Mouse (Mus musculus) lung, postnatal 14 days (tissue): ENCODE measurements around the gene C2cd3.
A peak's percentile ranks its signal among the peaks of the same experiment; 100 is the strongest.

ENCODE experiments used
- DNase-seq: peaks from one replicate; pipeline ENCODE4 v3.0.0; 2021

The C2cd3 gene

DNA sequence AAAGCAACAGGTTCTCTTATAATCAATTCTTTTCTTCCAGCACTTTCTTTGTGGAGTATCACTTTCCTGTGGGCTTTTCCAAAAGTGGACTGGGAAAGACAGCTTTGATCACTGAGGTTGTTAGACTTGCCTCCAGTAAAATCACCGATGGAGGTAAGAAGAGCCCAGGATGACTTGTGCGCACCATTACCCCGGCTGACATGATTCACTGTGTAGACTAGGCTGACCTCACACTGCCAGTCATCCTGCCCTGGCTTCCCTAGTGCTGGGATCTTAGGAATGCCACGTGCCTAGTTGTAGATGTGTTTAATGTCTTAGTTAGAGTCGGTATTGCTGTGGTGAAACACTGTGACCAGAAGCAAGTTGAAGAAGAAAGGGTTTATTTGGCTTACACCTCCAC lies 35.6 kb downstream of the C2cd3 start:
- DNase-seq: no peak

DNA sequence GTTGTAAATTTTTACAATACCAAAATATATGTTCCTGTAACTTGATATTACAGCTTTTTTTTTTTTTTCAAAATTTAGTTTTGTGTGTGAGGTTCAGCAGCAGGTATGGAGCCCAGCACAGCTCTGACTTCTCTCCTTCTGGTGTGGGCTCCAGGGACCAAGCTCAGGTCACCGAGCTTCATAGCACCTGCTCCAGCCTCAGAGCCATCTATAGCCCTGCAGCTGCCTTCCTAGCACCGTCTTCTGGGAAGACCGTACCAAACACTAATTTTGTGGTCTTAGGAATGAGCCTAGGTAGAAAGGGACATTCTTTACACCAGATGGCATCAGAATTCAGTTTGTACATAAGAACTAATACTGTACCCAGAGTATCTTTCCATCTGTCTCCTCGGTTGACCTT lies 36.7 kb downstream of the C2cd3 start:
- DNase-seq: no peak

DNA sequence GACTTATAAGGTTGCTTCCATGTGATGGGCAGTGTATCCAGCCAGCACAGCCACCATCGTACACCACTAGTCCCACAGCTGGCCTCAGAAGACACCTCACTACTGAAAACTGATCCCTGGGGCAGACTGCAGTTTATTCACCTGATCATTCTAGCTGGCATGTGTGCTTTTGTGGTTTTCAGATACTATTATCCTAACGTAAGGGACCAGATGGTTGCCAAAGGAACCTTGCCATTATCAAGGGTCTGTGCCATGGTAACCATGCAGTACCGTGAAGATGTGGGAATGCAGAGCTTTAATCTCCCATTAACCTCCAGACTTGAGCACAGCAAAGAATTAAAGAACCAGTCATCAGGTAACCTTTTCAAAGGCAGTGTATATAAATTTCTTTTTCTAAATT lies 53.8 kb downstream of the C2cd3 start:
- DNase-seq: no peak

DNA sequence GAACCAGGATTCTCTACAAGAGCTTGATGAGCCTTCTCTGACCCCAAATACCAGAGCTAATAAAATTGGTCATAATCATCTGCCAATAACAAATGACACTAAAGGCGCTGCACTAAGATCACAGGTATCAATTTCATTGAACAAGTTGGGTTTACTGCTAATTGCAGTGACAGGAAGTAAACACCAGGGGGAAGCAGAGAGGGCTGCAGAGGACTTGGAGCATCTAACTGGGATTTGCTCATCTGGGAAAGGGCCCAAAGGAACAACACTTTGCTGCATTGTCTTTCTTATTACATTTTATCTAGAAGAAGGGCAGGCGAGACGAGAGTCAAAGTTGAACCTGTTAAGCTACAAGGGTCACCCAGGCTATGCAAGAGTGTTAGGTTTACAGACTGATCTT lies 57.1 kb downstream of the C2cd3 start:
- peak; percentile 74 for DNase-seq

DNA sequence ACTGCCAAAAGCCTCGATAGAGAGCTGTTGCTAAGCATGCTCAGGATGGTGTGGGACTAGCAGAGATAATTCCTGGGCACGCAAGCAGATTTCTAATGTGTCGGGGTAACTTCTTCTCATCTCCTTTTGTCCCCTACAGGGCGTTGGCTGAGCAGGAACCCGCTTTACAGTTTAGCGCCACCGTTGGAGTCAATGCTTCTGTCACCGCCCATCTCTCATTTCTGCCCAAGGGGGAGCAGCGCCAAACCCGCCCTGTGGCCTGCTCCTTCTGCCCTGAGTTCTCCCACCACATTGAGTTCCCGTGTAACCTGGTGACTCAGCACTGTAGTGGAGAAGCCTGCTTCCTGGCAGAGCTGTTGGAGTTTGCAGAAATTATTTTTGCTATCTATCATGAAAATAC lies 57.9 kb downstream of the C2cd3 start:
- no peak for DNase-seq

DNA sequence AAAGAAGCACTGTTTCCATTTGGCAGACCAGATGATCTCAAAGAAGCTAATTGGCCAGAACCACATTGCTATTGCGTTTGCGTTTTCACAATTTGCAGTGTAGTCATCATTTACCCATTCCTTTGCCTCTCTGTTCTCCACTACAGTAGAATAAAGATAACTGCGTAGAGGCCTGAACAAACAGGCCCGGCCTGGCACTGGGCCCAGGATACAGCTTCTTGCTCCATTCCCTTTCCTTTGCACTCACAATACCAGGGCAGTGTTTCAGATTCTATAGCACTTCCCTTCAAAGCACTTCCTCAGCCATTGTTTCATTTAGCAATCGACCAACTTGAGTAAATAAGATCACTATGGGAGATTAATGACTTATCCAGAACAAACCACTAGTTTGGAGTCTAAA lies 59.1 kb downstream of the C2cd3 start:
- peak; percentile 79 for DNase-seq

DNA sequence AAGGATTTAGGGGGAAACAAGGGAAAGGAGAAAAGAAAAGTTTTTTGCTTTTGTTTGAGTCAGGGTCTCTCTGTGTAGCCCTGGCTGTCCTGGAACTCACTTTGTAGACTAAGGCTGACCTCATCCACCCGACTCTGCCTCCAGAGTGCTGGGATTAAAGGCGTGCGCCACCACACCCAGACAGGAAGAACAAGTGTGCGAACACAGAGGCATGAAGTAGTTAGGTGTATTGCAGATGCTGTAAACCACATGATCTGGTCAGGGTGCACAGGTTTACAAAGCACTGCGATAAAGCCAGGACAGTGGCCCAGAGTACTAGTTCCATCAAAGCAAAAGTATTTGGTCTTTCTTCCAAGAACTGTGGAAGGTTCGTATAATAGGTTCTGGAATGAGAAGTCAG lies 61.3 kb downstream of the C2cd3 start:
- no peak for DNase-seq

DNA sequence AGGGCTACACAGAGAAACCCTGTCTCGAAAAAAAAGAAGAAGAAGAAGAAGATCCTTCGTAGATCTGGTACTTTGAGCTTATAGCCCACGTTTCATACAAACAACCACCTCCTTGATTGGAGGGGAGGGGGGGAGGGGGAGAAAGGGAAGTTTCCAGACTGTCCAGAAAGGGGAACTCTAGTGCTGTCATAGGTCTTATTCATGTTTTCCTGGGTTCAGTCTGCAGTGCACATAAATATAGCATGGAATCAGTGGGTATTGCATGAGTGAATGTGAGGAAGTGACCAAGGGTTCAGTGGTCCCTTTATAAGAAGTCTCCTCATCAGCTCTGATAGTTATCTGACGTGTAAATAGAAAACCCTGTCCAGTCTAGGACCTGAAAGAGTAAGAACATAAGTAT lies 71.7 kb downstream of the C2cd3 start:
- no peak for DNase-seq

DNA sequence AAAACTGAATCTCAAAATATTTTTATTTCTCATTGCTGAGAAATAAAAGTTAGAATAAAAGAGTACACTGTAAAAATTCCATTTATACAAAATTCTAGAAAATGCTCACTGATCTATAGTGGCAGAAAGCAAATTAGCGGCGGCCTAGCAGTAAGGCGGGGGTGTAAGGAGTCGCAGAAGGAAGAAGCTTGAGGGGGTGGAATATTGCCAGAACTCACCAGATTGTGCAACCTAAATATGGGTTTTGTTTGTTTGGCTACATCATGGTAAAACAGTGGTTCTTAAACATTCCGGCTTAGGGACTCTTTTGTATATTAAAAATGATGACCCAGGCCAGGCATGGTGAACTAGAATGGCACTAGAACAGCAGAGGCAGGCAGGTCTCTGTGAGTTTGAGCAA lies 74.2 kb downstream of the C2cd3 start:
- DNase-seq: no peak

DNA sequence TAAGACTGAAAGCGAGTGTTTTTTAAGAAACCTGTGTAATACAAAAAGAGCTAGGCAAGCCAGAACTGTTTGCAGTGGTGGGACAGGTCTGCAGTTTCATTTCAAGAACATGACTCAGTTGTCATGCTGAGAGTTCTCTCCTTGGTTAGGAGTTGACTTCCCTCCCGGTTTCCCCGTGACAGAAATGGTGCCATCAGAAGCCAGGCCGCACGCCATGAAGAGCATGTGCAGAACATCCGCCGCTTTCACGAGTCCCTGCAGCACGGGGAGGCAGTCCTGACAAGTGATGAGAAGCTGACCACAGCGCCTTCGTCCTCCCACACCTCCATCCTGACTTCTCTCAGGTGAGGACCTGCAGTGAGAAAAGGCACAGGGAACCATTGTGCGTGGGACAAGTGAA lies 76.5 kb downstream of the C2cd3 start:
- no peak for DNase-seq

DNA sequence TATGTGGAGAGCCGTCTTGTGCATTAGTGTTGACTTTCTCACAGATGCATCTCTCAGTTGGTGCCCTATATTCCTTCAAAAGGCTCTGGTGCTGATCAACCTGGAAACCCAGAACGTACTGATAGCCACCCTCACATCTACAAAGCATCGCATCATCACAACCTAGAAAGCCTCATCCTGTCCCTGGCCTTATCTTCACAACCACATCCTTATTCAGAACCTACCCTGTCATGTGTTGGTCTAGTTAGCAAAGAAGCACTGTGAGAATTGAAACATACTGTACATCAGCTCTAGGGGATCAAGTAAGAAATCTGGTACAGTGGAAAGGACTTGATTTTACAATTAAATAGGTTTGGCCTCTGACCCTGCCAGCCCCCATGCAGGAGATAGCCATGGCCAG lies 77.0 kb downstream of the C2cd3 start:
- no peak for DNase-seq

DNA sequence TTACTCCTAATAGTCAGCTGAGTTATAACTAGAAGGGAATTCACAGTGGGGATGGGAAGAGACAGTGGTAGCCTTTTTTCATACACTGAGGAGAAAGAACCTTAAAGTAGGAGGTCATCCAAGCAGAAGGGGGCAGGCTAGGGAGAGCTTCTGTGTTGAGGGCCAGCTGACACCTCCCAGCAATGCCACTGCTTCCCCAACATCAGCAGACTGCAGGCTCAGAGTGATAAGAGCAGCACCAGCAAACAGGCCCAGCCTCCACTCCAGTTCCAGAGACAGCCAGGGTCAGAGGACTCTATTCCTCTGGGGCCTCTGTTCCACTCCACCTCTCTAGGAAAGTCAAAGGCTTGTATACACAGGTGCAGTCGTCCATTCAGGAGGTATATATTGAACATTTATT lies 86.1 kb downstream of the C2cd3 start:
- peak; percentile 15 for DNase-seq

DNA sequence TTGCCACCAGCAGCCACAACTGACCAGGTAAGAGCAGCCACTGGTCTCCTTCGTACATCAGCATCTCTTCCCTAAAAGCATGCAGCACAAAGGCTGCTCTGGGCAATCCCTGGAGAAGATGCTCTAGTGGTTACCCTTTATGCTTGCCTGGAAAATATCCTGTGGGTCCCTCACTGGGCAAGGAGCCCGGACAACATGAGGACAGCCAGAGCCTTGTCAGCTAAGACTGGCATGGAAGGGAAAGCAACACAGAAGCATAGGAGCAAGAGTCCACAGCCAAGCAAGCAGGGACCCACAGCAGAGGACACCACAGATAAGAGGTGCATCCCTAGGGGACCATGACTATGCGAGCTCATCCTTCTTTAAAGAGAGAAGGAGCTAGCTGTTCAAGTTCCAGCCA lies 87.8 kb downstream of the C2cd3 start:
- DNase-seq: no peak

DNA sequence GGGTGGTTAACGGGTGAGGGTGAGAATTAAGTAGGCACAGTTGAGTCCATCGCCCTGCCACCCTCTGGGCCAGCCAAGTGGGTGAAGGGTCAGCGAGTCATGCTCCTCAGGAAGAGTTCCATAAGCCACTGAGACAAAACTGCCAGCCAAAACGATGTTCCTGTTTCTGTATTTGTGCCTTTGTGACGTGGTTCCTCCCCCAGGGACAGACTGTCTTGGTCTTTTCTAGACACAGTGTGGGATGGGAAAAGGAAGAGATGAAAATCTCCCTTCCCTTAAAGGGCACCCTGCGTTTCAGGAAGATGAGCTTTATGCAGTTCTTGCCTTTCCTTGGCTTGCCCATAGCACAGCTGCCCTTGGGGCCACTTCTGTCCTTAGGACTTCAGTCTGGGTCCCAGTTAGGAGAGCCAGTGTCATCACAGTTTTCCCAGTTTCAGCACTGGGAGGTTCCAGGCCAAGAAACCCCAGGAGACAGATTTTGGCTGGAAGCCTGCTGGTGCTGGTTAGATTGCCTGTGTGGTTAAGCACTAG lies 89.7 kb downstream of the C2cd3 start:
- DNase-seq: peak; percentile 74

DNA sequence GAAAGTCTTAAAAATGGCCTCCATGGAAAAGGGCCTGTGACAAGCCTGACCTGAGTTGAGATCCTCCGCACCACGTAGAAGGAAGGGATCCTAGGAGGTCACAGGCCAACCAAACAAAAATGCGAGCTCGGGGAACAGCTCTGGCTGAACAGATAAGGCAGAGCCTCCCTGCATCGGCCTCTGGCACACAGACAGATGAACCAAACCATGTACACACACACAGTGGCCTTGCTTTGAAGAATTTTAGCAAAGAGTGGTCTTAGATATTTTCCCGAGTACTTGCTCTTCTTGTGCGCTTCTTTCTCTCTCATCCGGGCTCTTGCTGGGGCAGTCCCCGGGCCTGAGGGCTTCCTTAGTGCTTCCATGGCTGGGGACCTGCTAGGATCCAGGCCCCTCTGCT lies 91.2 kb downstream of the C2cd3 start:
- no peak for DNase-seq

DNA sequence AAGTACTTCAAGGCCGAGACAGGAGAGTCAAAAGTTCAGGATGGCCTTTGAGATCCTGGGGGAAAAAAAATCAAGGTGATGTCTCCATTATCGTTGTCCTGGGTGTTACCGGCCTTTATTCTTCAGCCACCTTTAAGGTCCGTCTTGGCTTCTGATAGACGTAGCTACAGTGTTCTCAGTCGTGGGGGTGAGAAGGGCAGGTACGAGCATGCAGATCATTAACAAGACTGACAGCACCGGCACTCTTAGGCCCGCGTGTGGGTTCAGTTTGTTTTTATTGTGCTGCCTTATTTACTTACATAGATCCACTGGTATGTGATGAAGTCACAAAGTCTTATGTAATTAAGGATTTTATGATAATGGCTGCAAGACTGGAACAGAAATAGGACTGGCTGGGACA lies 91.7 kb downstream of the C2cd3 start:
- DNase-seq: no peak

DNA sequence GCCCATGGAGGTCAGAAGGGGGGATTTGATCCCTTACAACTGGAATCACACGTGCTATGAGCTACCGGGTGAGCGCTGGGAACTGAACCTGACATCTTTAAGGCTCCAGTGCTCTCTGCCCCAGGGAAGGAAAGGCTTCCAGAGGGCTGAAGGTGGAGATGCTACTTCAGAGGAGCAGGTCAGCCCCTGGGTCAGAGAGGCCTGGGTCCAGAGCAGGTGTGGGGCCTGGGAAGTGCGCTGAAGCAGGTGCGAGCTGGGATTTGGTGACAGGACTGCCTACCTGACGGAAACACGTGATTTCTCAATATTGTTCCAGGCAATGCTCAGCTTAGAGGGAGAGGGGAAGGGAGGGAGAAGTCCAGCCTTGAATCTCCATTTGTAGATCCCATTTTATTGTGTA lies 92.2 kb downstream of the C2cd3 start:
- no peak for DNase-seq

DNA sequence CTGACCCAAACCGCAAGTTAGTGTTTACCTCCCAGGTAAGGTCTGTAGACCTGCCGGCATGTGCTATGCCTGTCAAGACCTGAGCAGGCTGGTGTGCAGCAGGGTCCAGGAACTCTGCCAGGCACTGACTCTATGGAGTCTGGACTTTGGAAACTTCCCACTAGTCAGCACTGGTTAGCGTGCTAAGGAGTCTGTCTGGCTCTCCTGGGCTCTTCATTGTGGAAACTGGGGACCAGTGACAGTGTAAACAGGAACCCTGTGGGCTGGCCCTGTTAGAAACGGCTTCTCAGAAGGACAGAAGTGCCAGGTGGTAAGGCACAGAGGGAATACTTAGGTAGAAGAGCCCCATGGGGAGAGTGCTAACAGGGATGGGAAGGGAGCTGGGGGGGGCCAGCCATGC lies 93.2 kb downstream of the C2cd3 start:
- DNase-seq: no peak

DNA sequence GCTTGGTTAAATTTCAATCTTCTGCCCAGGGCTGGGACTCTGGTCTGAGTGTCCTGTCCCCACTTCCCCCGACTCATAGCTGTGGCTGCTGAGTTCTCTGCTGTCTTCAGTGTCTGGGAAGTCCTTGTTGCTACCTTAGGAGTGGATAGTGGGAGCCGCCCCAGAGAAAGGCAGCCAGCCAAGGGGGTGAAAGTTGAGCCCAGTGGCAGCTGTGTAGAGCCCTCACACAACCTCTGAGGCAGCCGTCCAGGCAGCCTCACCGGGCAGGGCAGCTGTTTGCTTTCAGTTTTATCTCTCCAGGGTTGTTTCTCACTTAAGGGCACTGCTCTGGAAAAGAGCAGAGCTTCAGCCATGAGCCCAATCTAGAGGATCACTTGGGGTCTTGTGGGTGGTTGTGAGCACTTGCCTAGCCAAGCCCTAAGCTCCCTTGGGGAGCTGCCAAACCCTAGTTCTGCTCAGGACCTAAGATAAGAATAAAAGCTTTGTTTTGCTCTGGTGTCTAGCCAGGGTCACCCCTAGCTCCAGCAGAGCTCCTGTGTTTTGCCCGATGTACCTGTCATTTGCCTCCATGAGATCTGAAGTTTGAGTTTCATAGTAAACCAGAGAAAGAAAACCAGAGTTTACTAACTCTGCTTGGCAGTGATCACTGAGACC lies 93.8 kb downstream of the C2cd3 start:
- peak; percentile 90 for DNase-seq

DNA sequence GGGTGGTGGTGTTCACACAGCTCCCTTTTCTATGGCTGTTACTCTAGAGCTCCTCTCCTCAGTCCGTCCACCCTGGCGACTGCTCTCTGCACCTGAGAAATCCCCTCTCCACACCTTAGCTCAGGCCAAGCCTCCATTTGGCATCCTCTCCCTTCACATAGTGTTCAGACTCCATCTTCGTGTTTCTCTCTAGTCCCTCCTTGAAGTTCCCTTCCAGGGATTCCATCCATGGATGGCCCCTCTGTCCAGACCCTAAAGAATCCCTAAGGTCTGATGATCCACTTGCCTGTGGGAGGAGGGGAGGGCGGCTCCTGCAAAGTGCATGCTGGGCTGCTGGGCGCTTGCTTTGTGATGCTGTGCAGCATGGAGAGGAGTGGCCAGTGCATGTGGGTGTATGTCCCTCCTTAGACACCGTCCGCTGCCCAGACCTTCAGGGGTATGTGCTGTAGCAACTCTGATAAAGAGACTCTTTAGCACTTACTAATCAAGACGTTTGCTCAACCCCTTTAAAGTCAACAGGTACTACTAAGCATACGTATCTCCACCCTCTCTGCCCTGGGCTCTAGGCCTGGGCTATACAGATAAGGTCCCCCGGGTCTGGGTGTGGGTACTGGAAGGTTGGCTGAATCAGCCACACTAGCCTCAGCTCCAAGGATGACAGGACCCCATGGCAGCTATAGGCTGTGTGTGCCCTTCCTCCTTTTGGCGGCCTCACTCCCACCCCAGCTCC lies 94.9 kb downstream of the C2cd3 start:
- no peak for DNase-seq

DNA sequence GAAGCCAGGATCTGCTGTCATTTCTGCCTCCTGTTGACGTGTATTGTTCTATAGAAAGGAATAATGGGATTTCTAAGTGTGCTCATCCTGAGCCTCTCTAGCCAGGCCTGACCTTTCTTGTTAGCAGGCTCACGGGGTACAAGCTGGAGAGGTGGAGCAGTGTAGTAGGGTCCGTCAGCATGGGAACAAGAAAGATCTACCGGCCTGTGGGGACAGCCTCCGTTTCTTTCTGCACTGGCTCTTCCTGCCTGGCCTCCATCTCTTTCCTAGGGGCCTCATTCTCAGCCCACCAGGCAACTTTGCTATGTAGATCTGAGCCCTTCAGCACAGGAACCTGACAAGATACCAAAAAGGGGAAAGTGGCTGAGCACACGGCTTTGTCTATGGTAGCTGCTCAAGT lies 96.7 kb downstream of the C2cd3 start:
- no peak for DNase-seq

DNA sequence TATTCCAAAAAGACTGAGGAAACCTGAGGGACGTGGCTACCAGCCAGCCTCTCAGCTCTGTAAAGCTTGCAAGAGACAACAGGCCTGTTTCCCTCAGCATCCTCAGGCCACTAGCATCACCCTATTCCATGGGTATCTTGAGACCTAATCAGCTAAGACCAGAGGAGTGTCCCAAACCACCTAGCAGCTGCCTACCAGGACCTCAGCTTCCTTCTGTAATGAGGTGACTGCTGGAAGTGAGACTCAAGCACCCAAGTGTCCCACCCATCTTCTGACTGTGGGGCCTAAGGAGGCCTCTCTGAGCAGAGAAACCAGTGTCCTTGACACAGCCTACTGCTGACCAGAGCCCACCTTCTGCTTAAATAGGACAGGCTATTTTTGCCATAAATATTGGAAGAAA lies 97.5 kb downstream of the C2cd3 start:
- no peak for DNase-seq

DNA sequence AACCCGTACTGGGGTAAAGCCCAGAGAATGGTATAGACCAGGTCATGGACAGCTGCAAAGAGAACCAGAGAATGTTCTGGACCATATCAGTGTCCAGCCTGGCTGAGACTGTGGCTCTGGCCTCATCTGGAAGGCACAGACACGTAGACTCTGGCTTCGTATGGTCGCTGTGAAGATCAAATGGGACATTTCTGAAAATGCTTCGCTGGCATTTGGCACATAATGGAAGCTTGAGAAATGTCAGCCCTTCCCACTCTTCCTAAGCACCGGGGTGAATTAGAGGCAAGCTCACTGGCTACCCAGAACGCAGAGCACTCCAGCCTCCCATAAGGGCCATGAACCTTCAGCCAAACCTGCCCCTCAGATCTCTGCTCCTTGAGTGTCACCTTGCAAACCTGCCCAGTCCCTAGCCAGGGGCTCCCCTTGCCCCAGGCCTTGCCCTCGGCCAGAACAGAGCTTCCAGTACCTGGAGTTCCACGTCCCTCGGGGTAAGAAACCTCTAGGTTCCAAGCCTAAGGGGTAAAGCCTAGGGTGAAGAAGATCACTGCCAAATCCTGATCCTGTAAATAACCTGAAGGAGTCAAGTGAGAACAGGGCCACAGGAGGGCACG lies 98.9 kb downstream of the C2cd3 start:
- DNase-seq: no peak

DNA sequence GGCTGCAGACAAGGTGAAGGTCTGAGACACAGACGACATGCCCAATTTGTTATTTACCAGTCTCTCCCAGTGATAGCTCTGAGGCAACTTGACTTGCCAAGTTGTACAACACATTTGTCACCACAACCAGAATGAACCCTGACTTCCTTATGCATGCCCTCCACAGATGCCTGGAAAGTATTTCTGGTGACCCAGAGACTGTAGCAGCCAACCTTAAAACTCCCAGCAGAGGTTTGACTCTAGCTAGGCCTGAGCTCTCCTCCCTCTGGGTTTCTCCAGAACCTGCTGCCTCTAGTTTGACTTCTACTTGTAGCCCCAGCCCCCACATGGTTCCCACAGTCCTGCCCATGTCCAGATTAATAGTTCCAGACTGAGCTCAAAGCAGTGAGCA lies 99.4 kb downstream of the C2cd3 start:
- no peak for DNase-seq
